Mouse (Mus musculus): Measurements from ENCODE around the gene Ptbp1. TPM values are rescaled to one million over a fixed set of nuclear protein-coding genes. Genes with fewer than 3 reads are reported as not detected.
"Not testable (repeated sequence)": the region's sequence is repeated elsewhere in the genome, so short reads cannot be mapped to it uniquely, and the experiment has no call there.

Ptbp1 gene
- polyA plus RNA-seq, 1 experiment from 2014 or later: 264 TPM

DNA sequence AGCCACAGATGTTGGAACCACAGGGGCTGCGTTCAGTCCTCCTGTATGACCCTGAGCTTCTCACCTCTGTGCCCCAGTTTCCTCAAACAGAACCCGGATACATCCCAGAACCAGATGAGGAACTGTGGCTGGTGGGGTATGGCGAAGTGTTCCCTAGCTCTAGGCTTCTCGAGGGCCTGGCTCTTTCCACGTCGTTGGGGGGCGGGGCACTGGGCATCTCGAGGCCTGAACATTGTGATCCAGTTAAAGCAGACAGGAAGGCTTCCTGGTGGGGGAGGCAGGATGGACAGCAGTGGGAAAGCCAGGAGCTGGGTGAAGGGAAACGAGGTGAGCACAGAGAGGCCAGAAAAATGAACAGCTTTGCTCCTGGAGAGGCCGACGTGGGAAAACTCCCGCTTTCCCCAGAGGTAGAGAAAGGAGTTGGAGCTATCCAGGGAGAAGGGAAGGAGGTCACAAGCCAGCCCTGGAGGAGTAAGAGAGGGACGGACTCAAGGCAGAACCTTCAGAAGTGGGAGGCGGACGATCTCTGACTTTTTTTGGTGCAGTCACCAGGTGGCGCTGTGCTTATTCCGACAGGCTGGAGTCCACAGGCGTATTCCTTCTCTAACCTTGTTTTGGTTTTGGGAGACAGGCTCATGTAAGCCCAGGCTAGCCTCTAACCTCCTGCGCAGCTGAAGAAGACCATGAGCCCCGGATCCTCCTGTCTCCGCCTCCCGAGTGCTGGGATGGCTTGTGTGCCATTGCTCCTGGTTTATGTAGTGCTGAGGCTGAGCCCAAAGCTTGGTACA, 29.3 kb downstream of the Ptbp1 start:
- H3K9me3 ChIP-seq: no peaks in the 10 kb centered on the region
- H3K4me3 ChIP-seq: peak overlapping the region; percentile 16
- peaks cover 47% of the 10 kb centered on the region for H3K4me1 ChIP-seq
- peak; percentile 88 for DNase-seq (ENCODE audit: low spot score)
- H3K27ac ChIP-seq: 0 out of 2 replicates have a peak overlapping the region, but pooled peaks have one; percentile 29
- no peaks in the 10 kb centered on the region for H3K36me3 ChIP-seq
- WGBS: 13% methylated on average over 22 of the region's 22 CpGs
- H3K27me3 ChIP-seq (ENCODE audit: insufficient read depth, poor library complexity, severe bottlenecking): peaks cover 49% of the 10 kb centered on the region

DNA sequence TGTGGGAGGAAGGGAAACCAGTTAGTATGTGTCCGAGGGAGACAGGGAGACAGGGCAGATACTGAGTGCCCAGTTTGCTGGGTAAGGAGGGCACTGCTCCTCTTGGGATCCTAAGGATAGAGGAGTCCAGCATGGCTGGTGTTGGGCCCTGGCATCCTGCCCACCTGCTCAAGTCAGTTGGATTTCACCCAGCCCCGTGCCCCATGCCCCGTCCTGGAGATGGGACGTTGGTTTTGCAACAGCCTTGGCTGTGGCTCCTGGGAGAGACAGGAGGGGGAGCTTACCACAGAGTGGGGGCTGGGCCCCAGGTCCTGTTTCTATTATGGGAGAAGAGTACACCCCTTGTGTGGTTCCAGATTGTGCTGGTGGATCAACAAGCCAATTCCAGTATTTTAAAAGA, 30.2 kb downstream of the Ptbp1 start:
- H3K4me1 ChIP-seq: peaks cover 43% of the 10 kb centered on the region
- WGBS: 67% methylated on average over 4 of the region's 4 CpGs
- peaks cover 50% of the 10 kb centered on the region for H3K27me3 ChIP-seq (ENCODE audit: insufficient read depth, poor library complexity, severe bottlenecking)
- no peak overlapping the region for H3K27ac ChIP-seq
- no peak overlapping the region for H3K4me3 ChIP-seq
- H3K9me3 ChIP-seq: no peaks in the 10 kb centered on the region
- DNase-seq (ENCODE audit: low spot score): no peak
- H3K36me3 ChIP-seq: no peaks in the 10 kb centered on the region

DNA sequence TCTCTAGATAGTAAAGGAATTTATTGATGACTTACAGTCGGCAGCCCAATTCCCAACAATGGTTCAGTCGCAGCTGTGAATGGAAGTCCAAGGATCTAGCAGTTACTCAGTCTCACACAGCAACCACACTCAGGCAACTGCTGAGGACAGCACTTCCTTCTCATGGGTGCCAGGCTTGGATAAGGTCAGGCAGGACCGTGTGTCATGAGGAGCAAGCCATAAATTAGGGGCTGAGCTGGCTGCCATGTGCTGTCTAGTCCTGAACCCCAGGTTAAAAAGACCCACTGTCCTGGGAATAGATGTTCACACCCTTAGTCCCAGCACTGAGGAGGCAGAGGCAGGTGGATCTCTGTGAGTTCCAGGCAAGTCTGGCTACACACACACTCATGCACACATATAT, 30.7 kb downstream of the Ptbp1 start:
- peaks cover 50% of the 10 kb centered on the region for H3K27me3 ChIP-seq (ENCODE audit: insufficient read depth, poor library complexity, severe bottlenecking)
- 74% methylated on average over 3 of the region's 3 CpGs for WGBS
- not testable (repeated sequence) for H3K4me3 ChIP-seq; H3K9me3 ChIP-seq; DNase-seq (ENCODE audit: low spot score); H3K27ac ChIP-seq; H3K36me3 ChIP-seq
- H3K4me1 ChIP-seq: peaks cover 39% of the 10 kb centered on the region

DNA sequence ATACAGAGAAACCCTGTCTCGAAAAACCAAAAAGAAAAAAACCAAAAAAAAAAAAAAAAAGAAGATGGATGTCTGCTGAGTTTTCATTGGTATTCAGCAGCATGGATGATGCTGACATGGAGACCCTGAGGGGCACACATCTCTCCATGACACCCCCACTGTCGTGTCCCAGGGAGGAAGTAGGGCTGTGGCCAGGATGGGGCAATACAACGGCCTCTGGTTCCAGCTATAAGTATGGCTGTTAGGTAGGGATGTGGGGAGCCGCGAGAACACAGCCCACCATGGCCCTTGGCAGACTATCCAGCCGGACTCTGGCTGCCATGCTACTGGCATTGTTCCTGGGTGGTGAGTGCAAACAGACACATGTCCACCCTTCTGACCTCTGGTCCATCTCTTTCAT, 31.8 kb downstream of the Ptbp1 start, which contains the start of gene Elane:
TSS of gene Elane (plus strand) at position 194 of the 400 bp plus-strand sequence.
- Histone ChIP-seq H3K36me3 (no peaks in the 10 kb centered on the region), H3K4me1 (peaks cover 28% of the 10 kb centered on the region), H3K27ac (no peak within 1 kb of the TSS), H3K27me3 (ENCODE audit: insufficient read depth, poor library complexity, severe bottlenecking) (peaks cover 40% of the 10 kb centered on the region), H3K9me3 (no peaks in the 10 kb centered on the region), H3K4me3 (no peak within 1 kb of the TSS)
- DNase-seq (ENCODE audit: low spot score): no peak
- WGBS: 84% methylated on average over 6 of the region's 6 CpGs

DNA sequence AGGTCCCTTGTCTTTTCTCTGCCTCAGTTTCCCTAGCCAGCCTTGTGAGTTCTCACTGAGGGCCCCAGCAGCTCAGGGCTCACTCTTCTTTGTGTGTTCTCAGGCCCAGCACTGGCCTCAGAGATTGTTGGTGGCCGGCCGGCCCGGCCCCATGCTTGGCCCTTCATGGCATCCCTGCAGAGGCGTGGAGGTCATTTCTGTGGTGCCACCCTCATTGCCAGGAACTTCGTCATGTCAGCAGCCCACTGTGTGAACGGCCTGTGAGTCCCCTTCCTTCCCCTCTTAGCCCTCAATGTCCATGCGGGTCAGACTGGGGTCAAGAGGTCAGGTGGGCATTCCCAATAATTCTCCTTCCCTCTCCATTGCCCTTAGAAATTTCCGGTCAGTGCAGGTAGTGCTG, 32.4 kb downstream of the Ptbp1 start:
- H3K27me3 ChIP-seq (ENCODE audit: insufficient read depth, poor library complexity, severe bottlenecking): peaks cover 40% of the 10 kb centered on the region
- 82% methylated on average over 8 of the region's 8 CpGs for WGBS
- no peak for DNase-seq (ENCODE audit: low spot score)
- H3K36me3 ChIP-seq: no peaks in the 10 kb centered on the region
- H3K9me3 ChIP-seq: no peaks in the 10 kb centered on the region
- no peak overlapping the region for H3K4me3 ChIP-seq
- H3K27ac ChIP-seq: no peak overlapping the region
- peaks cover 23% of the 10 kb centered on the region for H3K4me1 ChIP-seq

DNA sequence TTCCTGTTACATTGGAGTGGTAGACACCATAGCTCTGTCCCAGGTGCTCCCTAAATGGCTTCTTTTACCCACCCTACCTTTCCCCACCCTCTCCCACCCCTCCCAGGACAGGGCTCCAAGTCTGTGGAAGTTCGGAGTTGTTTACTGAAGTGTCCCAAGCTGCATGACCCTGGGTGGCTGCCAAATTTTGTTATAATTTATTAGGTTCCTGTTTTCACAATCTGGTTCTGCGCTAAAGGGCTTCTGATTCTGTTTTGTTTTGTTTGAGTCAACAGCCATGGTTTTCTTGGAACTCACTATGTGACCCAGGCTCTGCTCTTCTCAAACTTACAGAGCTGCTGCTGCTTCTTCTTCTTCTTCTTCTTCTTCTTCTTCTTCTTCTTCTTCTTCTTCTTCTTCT, 35.2 kb downstream of the Ptbp1 start:
- Histone ChIP-seq H3K9me3 (no peaks in the 10 kb centered on the region), H3K4me3 (no peak overlapping the region), H3K27me3 (ENCODE audit: insufficient read depth, poor library complexity, severe bottlenecking) (peaks cover 21% of the 10 kb centered on the region; the same call in 1 of the 2 replicates), H3K4me1 (0 out of 2 replicates have a peak, but pooled peaks cover 3% of the 10 kb centered on the region), H3K36me3 (peaks cover 3% of the 10 kb centered on the region; the same call in 1 of the 2 replicates), H3K27ac (no peak overlapping the region)
- WGBS: 84% methylated on average over 2 of the region's 2 CpGs
- no peak for DNase-seq (ENCODE audit: low spot score)

DNA sequence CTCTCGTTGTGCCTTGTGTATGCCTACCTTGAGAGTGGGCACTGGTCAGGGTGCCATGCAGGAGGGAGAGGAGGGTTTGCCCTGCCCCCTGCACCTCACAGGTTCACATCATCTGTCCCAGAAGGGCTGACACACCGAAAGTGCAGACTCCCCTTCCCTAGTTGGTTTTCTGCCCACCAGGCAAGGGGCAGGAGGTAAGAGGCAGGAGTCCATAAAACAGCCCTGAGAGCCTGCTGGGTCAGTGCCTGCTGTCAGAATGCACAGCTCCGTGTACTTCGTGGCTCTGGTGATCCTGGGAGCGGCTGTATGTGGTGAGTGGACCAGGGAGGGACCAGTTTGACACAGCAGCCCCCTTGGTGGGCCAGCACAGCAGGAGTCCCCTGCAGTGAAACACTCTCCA, 36.4 kb downstream of the Ptbp1 start, which contains the start of gene Cfd:
TSS of gene Cfd (plus strand) at position 184 of the 400 bp plus-strand sequence.
- no peak within 1 kb of the TSS for H3K4me3 ChIP-seq
- H3K27ac ChIP-seq: no peak within 1 kb of the TSS; the same call in 1 of the 2 replicates
- H3K27me3 ChIP-seq (ENCODE audit: insufficient read depth, poor library complexity, severe bottlenecking): peaks cover 19% of the 10 kb centered on the region; the same call in 1 of the 2 replicates
- WGBS: 36% methylated on average over 5 of the region's 5 CpGs
- DNase-seq (ENCODE audit: low spot score): no peak
- 0 out of 2 replicates have a peak, but pooled peaks cover 3% of the 10 kb centered on the region for H3K4me1 ChIP-seq
- no peaks in the 10 kb centered on the region for H3K9me3 ChIP-seq
- H3K36me3 ChIP-seq: peaks cover 13% of the 10 kb centered on the region

DNA sequence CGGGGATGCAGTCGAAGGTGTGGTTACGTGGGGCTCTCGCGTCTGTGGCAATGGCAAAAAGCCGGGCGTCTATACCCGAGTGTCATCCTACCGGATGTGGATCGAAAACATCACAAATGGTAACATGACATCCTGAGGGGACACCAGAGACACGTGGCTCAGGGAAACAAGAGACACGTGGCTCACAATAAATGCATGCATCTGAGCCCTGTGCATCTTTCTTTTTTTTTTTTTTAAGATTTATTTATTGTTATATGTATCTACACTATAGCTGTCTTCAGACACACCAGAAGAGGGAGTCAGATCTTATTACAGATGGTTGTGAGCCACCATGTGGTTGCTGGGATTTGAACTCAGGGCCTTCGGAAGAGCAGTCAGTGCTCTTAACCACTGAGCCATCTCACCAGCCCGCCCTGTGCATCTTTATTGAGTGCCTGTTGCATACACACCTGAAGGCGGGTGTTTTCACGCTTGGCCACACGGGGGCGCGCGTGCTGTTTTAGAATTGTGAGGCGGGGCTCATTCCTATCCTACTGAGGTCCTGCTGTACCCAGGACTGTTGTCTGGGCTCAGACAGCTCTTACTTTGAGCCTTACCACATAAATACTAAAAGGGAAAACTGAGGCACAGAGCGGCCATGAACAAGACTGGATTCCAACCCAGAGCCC, 38.4 kb downstream of the Ptbp1 start:
- peak; percentile 90 for DNase-seq (ENCODE audit: low spot score)
- H3K27ac ChIP-seq, H3K4me1 ChIP-seq, H3K4me3 ChIP-seq, H3K9me3 ChIP-seq: not testable (repeated sequence)
- WGBS: 43% methylated on average over 22 of the region's 22 CpGs
- Histone ChIP-seq H3K36me3 (peaks cover 32% of the 10 kb centered on the region), H3K27me3 (ENCODE audit: insufficient read depth, poor library complexity, severe bottlenecking) (peaks cover 17% of the 10 kb centered on the region; the same call in 1 of the 2 replicates)

DNA sequence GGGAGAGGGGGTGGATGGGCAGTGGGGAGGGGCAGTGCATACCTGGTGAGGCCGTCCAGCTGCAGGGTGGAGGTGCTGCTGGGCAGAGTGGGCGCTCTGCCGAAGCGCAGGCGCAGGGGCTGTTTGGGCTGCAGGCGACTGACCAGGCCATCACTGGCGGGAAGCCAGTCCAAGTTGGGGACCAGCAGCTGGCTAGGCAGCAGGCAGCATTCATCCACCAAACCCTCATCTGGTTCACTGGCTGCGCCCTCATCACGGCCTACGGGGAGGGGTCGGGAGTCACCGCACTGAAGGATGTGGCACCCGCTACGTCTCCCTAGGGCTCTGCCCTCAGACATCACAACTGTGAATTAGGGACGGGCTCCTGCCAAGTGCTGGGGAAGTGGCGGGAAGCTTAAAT, 42.1 kb downstream of the Ptbp1 start:
- 91% methylated on average over 16 of the region's 16 CpGs for WGBS
- peaks cover 17% of the 10 kb centered on the region; the same call in 1 of the 2 replicates for H3K27me3 ChIP-seq (ENCODE audit: insufficient read depth, poor library complexity, severe bottlenecking)
- H3K36me3 ChIP-seq: peaks cover 62% of the 10 kb centered on the region
- no peak overlapping the region for H3K4me3 ChIP-seq
- no peak for DNase-seq (ENCODE audit: low spot score)
- H3K9me3 ChIP-seq: no peaks in the 10 kb centered on the region
- H3K4me1 ChIP-seq: peaks cover 21% of the 10 kb centered on the region
- no peak overlapping the region for H3K27ac ChIP-seq

DNA sequence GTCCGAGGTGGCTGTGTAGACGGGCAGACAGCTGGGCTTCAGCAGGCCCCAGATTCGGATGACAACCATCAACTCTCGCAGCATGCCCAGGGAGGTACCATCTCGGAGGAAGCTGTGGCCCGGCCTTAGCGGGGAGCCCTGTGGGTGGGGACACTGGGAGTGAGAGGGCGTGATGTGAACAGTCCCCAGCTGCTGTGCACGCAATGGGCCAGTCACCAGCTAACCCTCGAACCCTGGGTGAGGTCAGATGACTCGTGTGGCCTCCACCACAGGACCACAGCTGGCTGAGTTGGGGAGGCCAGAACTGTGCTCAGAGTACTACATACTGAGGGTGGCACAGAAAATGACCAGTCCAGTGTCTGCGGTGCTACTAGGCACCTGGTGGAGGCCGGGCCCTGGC, 42.6 kb downstream of the Ptbp1 start:
- no peak for DNase-seq (ENCODE audit: low spot score)
- 83% methylated on average over 13 of the region's 13 CpGs for WGBS
- Histone ChIP-seq H3K4me3 (no peak overlapping the region), H3K27me3 (ENCODE audit: insufficient read depth, poor library complexity, severe bottlenecking) (peaks cover 12% of the 10 kb centered on the region; the same call in 1 of the 2 replicates), H3K9me3 (no peaks in the 10 kb centered on the region), H3K4me1 (peaks cover 21% of the 10 kb centered on the region), H3K27ac (no peak overlapping the region), H3K36me3 (peaks cover 66% of the 10 kb centered on the region)

DNA sequence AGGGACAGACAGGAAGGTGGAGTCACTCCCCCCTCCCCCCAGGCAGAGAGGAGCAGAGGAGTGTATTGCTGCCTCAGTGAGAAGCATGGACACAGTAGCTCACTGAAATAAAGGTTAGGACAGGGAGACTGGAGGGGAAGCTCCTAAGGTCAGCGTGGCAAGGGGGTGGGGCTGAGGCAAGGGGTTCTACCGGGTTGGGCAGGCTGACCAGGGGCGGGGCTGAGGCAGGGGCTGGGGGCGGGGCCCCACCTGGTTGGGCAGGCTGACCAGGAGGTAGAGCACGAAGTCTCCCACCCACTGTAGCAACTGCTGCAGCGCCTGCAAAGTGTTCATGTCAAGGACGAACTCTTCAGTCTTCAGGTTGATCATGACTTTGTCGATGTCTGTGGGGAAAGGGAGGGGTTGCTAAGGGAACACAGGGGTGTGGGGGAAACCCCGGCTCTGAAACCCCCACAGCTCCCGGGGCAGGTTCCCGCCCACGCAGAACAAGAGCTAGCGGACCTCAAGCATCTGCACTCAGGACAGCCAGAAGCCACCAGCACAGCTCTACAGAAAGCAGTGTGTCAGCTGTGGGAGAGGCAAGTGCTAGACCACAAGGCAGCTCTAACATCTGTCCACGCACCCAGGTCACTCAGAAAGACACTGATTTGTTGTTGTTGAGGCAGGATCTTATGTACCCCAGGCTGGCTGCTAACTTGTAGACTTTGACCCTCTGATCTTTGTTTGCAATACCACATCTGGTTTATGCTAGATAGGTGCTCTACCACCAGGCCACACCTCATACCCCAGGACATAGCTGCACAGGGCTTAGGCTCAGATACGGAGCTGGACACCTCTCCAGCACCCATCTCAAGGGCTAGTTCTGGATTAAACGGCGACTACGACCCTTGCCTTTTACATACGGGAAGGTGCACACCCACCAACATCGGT, 43.4 kb downstream of the Ptbp1 start:
- Histone ChIP-seq H3K27me3 (ENCODE audit: insufficient read depth, poor library complexity, severe bottlenecking) (peaks cover 12% of the 10 kb centered on the region; the same call in 1 of the 2 replicates), H3K36me3 (peaks cover 73% of the 10 kb centered on the region), H3K4me1 (peaks cover 21% of the 10 kb centered on the region), H3K27ac (no peak overlapping the region), H3K9me3 (no peaks in the 10 kb centered on the region), H3K4me3 (no peak overlapping the region; the same call in 1 of the 2 replicates)
- DNase-seq (ENCODE audit: low spot score): no peak
- 44% methylated on average over 20 of the region's 20 CpGs for WGBS

DNA sequence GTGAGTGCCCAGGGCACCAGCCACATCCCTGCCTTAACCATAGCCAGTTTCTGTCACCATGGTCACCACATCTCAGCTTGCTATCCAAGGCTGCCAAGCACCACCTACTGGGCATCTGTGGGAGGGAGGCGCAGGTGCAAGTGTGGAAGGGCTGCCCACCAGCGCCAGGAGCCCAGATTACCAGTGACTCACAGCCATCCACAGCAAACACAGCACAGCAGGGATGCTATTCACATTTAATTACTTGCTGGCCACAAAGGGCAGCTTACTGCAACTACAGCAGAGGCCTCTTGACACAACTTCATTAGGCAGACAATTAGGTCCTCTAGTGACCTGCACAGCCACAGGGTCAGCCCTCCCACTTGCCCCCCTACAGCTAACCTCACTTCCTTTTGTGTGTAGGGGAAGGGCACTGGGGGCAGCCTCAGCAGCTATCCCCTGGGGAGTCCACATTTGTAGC, 46.8 kb downstream of the Ptbp1 start:
- Histone ChIP-seq H3K27ac (no peak overlapping the region), H3K9me3 (no peaks in the 10 kb centered on the region), H3K36me3 (peaks cover 88% of the 10 kb centered on the region), H3K27me3 (ENCODE audit: insufficient read depth, poor library complexity, severe bottlenecking) (peaks cover 12% of the 10 kb centered on the region; the same call in 1 of the 2 replicates), H3K4me1 (peaks cover 19% of the 10 kb centered on the region), H3K4me3 (no peak overlapping the region)
- no peak for DNase-seq (ENCODE audit: low spot score)
- WGBS: 51% methylated on average over 2 of the region's 2 CpGs
